10 mouse cellular contexts compared by ENCODE assay signal in genomic region chr2:150607086-150607485, GRCm38 (mm10). TPM values are rescaled to one million over a fixed set of nuclear protein-coding genes. Genes with fewer than 3 reads are reported as not detected.
A peak's percentile ranks its signal among the peaks of the same experiment; 100 is the strongest.
DNase-seq lines count a peak whose midpoint lies in the region; ATAC-seq lines count a peak whose summit lies in the region.
"Had no signal": no experiment of that assay in that cellular context is flagged by ENCODE, and none has a peak within 500 bp of the region (broad histone marks: within the 10 kb centered on the region; RNA-seq: fewer than 3 reads in every experiment).

No protein-coding gene starts in this region.

- H3K4me2 ChIP-seq in heart, embryonic 14.5 days (ENCODE audit: low read length), result peak overlapping the region; percentile 93; the same call in 1 of the 2 replicates
- 0 out of 2 replicates have a peak overlapping the region, but pooled peaks have one; percentile 84 for H3K4me2 ChIP-seq in hindbrain, embryonic 11.5 days (replicated peaks; ENCODE audit: low read depth, low read length)
- H3K4me2 ChIP-seq in lung, embryonic 16.5 days (ENCODE audit: low read depth, low read length), result peak overlapping the region; percentile 88

- intact Hi-C loops in heart, postnatal 14 days (cut with DNase I), result loop anchor here (5.0 kb wide), 1 partner anchor 295 kb away; the partner anchor contains the start of gene Abhd12

- WGBS in heart, embryonic 14.5 days, result 36% methylated on average over 1 of the region's 1 CpGs
- WGBS in hindbrain, embryonic 11.5 days, result 78% methylated on average over 1 of the region's 1 CpGs
- whole genome bisulfite sequencing in lung, embryonic 16.5 days, result 38% methylated on average over 1 of the region's 1 CpGs

- H3K4me3 ChIP-seq in heart, embryonic 14.5 days (ENCODE audit: control insufficient read depth in 1 of 2, insufficient read depth in 1 of 2, low read depth in 1 of 2, low read length in 2 of 2), result no peak overlapping the region
- H3K4me3 ChIP-seq in brown adipose tissue, adult 24 weeks (ENCODE audit: insufficient read depth, low read depth, low read length), result 0 out of 2 replicates have a peak overlapping the region, but pooled peaks have one; percentile 5
- H3K4me3 ChIP-seq in hindbrain, embryonic 11.5 days (ENCODE audit: low read depth, low read length), result no peak overlapping the region
- peak overlapping the region; percentile 15; the same call in 1 of the 2 replicates for H3K4me3 ChIP-seq in lung, embryonic 16.5 days (ENCODE audit: low read length)

- no peaks in the 10 kb centered on the region for H3K9me3 ChIP-seq in heart, embryonic 14.5 days (ENCODE audit: control insufficient read depth, low read length)
- no peaks in the 10 kb centered on the region for H3K9me3 ChIP-seq in hindbrain, embryonic 11.5 days (ENCODE audit: control insufficient read depth, low read length)
- no peaks in the 10 kb centered on the region for H3K9me3 ChIP-seq in lung, embryonic 16.5 days (ENCODE audit: control insufficient read depth, low read length)

- ATAC-seq in heart, embryonic 14.5 days (ENCODE audit: insufficient number of reproducible peaks, insufficient read depth, low FRiP score, low read depth), result no peak
- ATAC-seq in hindbrain, embryonic 11.5 days (ENCODE audit: low FRiP score), result no peak
- ATAC-seq in lung, embryonic 16.5 days (ENCODE audit: low read depth), result no peak

- no peak for DNase-seq in heart, postnatal 14 days
- DNase-seq in hindbrain, embryonic 11.5 days (ENCODE audit: low spot score), result no peak
- DNase-seq in ovary, postnatal 14 days (ENCODE audit: low spot score), result no peak
- no peak for DNase-seq in left cerebral cortex, adult 18-20 months (ENCODE audit: low spot score in 2 of 2)
- DNase-seq in cerebellum, postnatal 25 days, result no peak
- DNase-seq: thymus, postnatal 14 days had no signal

- peaks cover 0 to 13% of the 10 kb centered on the region in 2 experiments; a peak in 2 of 4 replicates for H3K4me1 ChIP-seq in heart, embryonic 14.5 days (ENCODE audit: control insufficient read depth in 2 of 2, insufficient read depth in 2 of 2, low read length in 2 of 2)
- H3K4me1 ChIP-seq in brown adipose tissue, adult 24 weeks (ENCODE audit: control insufficient read depth, insufficient read depth, insufficient read length, low read length), result 0 out of 2 replicates have a peak, but pooled peaks cover 2% of the 10 kb centered on the region
- H3K4me1 ChIP-seq in hindbrain, embryonic 11.5 days (replicated peaks; ENCODE audit: control insufficient read depth, insufficient read depth, low read length), result no peaks in the 10 kb centered on the region
- H3K4me1 ChIP-seq in lung, embryonic 16.5 days (replicated peaks; ENCODE audit: control insufficient read depth, insufficient read depth, low read length), result peaks cover 4% of the 10 kb centered on the region

- no peak overlapping the region for H3K27ac ChIP-seq in heart, embryonic 14.5 days (replicated peaks in 1 of 2; ENCODE audit: control insufficient read depth in 1 of 2, insufficient read depth in 1 of 2, low read depth in 2 of 2, low read length in 2 of 2)
- H3K27ac ChIP-seq in brown adipose tissue, adult 24 weeks (replicated peaks; ENCODE audit: low read depth, low read length), result no peak overlapping the region
- no peak overlapping the region for H3K27ac ChIP-seq in hindbrain, embryonic 11.5 days (ENCODE audit: low read depth, low read length)
- H3K27ac ChIP-seq in lung, embryonic 16.5 days (ENCODE audit: low read length), result no peak overlapping the region

- no peaks in the 10 kb centered on the region for H3K27me3 ChIP-seq in heart, embryonic 14.5 days (ENCODE audit: control insufficient read depth, insufficient read depth, low read length)
- H3K27me3 ChIP-seq in hindbrain, embryonic 11.5 days (ENCODE audit: control insufficient read depth, insufficient read depth, low read length), result no peaks in the 10 kb centered on the region
- H3K27me3 ChIP-seq in lung, embryonic 16.5 days (ENCODE audit: control insufficient read depth, insufficient read depth, low read depth, low read length), result no peaks in the 10 kb centered on the region

- H3K9ac ChIP-seq in heart, embryonic 14.5 days (ENCODE audit: low read length), result no peak overlapping the region
- no peak overlapping the region for H3K9ac ChIP-seq in hindbrain, embryonic 11.5 days (ENCODE audit: low read depth, low read length)
- peak overlapping the region; percentile 15; the same call in 1 of the 2 replicates for H3K9ac ChIP-seq in lung, embryonic 16.5 days (ENCODE audit: low read length)

- no peaks in the 10 kb centered on the region for H3K36me3 ChIP-seq in heart, embryonic 14.5 days (ENCODE audit: control insufficient read depth, insufficient read depth, low read length)
- no peaks in the 10 kb centered on the region for H3K36me3 ChIP-seq in hindbrain, embryonic 11.5 days (ENCODE audit: control insufficient read depth, insufficient read depth, low read length)
- no peaks in the 10 kb centered on the region for H3K36me3 ChIP-seq in lung, embryonic 16.5 days (ENCODE audit: control insufficient read depth, insufficient read depth, low read length)

RNA-seq across cellular contexts. Expression of gene Apmap, which starts 1.3 kb away (rescaled TPM):
- 26.6 and 27.4 TPM in 2 replicates for polyA plus RNA-seq in heart, embryonic 14.5 days (2014; fragmentation: Nextera tagmentation; extraction: Ambion mirVana)
- total RNA-seq in heart, postnatal 14 days (2021), result 10 to 100 TPM; 46.6 to 48.6 TPM
- 125 and 136 TPM in 2 replicates for polyA plus RNA-seq in brown adipose tissue, adult 24 weeks (2012; ENCODE audit: insufficient read depth, insufficient read length, missing spikeins)
- polyA plus RNA-seq in hindbrain, embryonic 11.5 days (2014; fragmentation: Nextera tagmentation; extraction: Ambion mirVana), result 40.3 and 42.6 TPM in 2 replicates
- 56.6 and 57.2 TPM in 2 replicates for polyA plus RNA-seq in lung, embryonic 16.5 days (2015; fragmentation: Nextera tagmentation; extraction: Ambion mirVana)
- total RNA-seq in left cerebral cortex, adult 18-20 months (2021), result 10 to 100 TPM; 53.5 to 59.9 TPM

RNA-seq across cellular contexts. Expression of gene Cst7, which starts 36.9 kb away (rescaled TPM):
- polyA plus RNA-seq in heart, embryonic 14.5 days (2014; fragmentation: Nextera tagmentation; extraction: Ambion mirVana), result not detected in 2 replicates
- total RNA-seq in heart, postnatal 14 days (2021), result not detected
- polyA plus RNA-seq in brown adipose tissue, adult 24 weeks (2012; ENCODE audit: insufficient read depth, insufficient read length, missing spikeins), result not detected in 2 replicates
- 0.15 and 0.23 TPM in 2 replicates for polyA plus RNA-seq in hindbrain, embryonic 11.5 days (2014; fragmentation: Nextera tagmentation; extraction: Ambion mirVana)
- 0.20 and 0.36 TPM in 2 replicates for polyA plus RNA-seq in lung, embryonic 16.5 days (2015; fragmentation: Nextera tagmentation; extraction: Ambion mirVana)
- not detected for total RNA-seq in left cerebral cortex, adult 18-20 months (2021)
- total RNA-seq: layer of hippocampus, postnatal 14 days had no signal

Comparison
In these comparisons a context has a peak if more than half of its experiments do, and no peak if none do; other contexts are left out.
1. H3K4me3 ChIP-seq: peak in brown adipose tissue, adult 24 weeks (single experiment) and lung, embryonic 16.5 days (single experiment); none in heart, embryonic 14.5 days (0 of 2) and hindbrain, embryonic 11.5 days (single experiment).
2. Peak in every context shown above with its lines, with median percentiles within 50 percentile points of each other: H3K4me2 ChIP-seq.